Mouse (Mus musculus) liver, adult 2 months (tissue): Measurements from ENCODE around the gene Adgrg2. TPM values are rescaled to one million over a fixed set of nuclear protein-coding genes. Genes with fewer than 3 reads are reported as not detected.

Source experiments
- DNase-seq: peaks from one replicate; pipeline ENCODE4 v3.0.0-alpha.2; 2011; ENCODE audit warnings: low read depth, low spot score; ENCODE audit errors: extremely low read depth
- H3K27ac ChIP-seq: fragments of 200-500 bp; replicated peaks from 2 replicates; pipeline ENCODE4 v1.5.1; 2012; ENCODE audit warnings: low read depth, mild to moderate bottlenecking, control low read depth, inconsistent platforms, low read length; ENCODE audit not compliant: insufficient read depth
- H3K27me3 ChIP-seq: fragments of 200-500 bp; 2 replicates; pipeline ENCODE4 v1.6.1; 2012; ENCODE audit warnings: mild to moderate bottlenecking, moderate library complexity, low read length, inconsistent platforms; ENCODE audit not compliant: control insufficient read depth, insufficient read depth
- H3K36me3 ChIP-seq: fragments of 200-500 bp; 2 replicates; pipeline ENCODE4 v1.6.1; 2012; ENCODE audit warnings: low read length, inconsistent platforms; ENCODE audit not compliant: control insufficient read depth, insufficient read depth
- H3K4me1 ChIP-seq: fragments of 200-500 bp; 2 replicates; pipeline ENCODE4 v1.6.1; 2011; ENCODE audit warnings: low read length; ENCODE audit not compliant: control insufficient read depth, insufficient read depth
- H3K4me3 ChIP-seq: fragments of 200-500 bp; 2 replicates; pipeline ENCODE4 v1.5.1; 2011; ENCODE audit warnings: low read depth, mild to moderate bottlenecking, control low read depth, low read length, moderate library complexity; ENCODE audit not compliant: insufficient read depth
- H3K79me2 ChIP-seq: fragments of 200-500 bp; 2 replicates; pipeline ENCODE4 v1.6.1; 2012; ENCODE audit warnings: inconsistent platforms, mild to moderate bottlenecking, low read length, moderate library complexity; ENCODE audit not compliant: control insufficient read depth, insufficient read depth
- H3K9ac ChIP-seq: fragments of 200-500 bp; 2 replicates; pipeline ENCODE4 v1.6.1; 2012; ENCODE audit warnings: low read depth, mild to moderate bottlenecking, control low read depth, inconsistent platforms, low read length
- CTCF ChIP-seq: fragments of 200-500 bp; IDR thresholded peaks from 2 replicates; pipeline ENCODE4 v1.5.1; 2011; ENCODE audit warnings: low read depth, low read length, control low read depth
- POLR2A ChIP-seq: fragments of 200-500 bp; IDR thresholded peaks from 2 replicates; pipeline ENCODE4 v1.6.1; 2011; ENCODE audit warnings: low read length, control low read depth; ENCODE audit not compliant: insufficient read depth; ENCODE audit errors: extremely low read depth
- WGBS: fragments of 180-500 bp; shearing (Covaris S2); methylation state at CpG from one replicate; pipeline ENCODE4 v1.1.7; 2018; 5-methylcytosine and 5-hydroxymethylcytosine counted together
- polyA plus RNA-seq: library from polyadenylated mRNA; depleted of rRNA; stranded (reverse); fragments of >200 nt; gene quantifications from 2 replicates; pipeline ENCODE4 v1.2.3, GENCODE M21; 2012
- total RNA-seq: library from RNA; depleted of rRNA; stranded (reverse); fragments of >200 nt; gene quantifications from 2 replicates; pipeline ENCODE4 v1.2.3, GENCODE M21; 2014

Adgrg2 gene
- total and polyA plus RNA-seq, 2 experiments: 0.09 to 0.55 TPM

DNA sequence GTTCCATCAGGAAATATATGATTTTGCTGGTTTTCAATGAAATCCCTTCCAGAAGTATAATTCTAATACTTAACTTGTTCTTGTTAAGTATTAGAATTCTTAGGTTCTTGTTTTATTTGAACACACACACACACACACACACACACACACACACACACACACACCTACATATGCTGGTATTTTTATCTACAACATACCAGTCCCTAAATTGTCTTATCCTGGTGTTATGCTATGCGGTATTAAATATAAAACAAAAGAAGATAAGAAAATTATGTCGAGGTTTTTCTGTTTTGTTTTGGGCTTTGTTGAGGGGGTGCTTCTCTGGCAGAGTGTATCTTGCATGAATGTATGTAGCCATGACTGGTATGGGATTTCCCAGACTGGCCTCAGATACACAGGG lies 99.3 kb downstream of the Adgrg2 start:
- TF ChIP-seq POLR2A: no peak
- no peak for TF ChIP-seq CTCF
- H3K27me3 ChIP-seq: no peaks in the 10 kb centered on the region
- no peak overlapping the region for H3K27ac ChIP-seq
- H3K79me2 ChIP-seq: no peaks in the 10 kb centered on the region
- no peaks in the 10 kb centered on the region for H3K4me1 ChIP-seq
- no peaks in the 10 kb centered on the region for H3K36me3 ChIP-seq
- H3K9ac ChIP-seq: no peak overlapping the region
- no peak overlapping the region for H3K4me3 ChIP-seq
- 79% methylated on average over 2 of the region's 2 CpGs for WGBS
- DNase-seq: no peak

GRCm38 (mm10) chrX:160494333-160494732 lies 103.8 kb downstream of the Adgrg2 start:
- no peak for DNase-seq
- Histone ChIP-seq H3K9ac (no peak overlapping the region), H3K36me3 (no peaks in the 10 kb centered on the region), H3K4me1 (no peaks in the 10 kb centered on the region), H3K4me3 (no peak overlapping the region), H3K27ac (no peak overlapping the region), H3K27me3 (no peaks in the 10 kb centered on the region), H3K79me2 (no peaks in the 10 kb centered on the region)
- WGBS: 71% methylated on average over 2 of the region's 3 CpGs
- TF ChIP-seq CTCF (no peak), POLR2A (no peak)

GRCm38 (mm10) chrX:160494921-160495320 lies 104.4 kb downstream of the Adgrg2 start:
- H3K36me3 ChIP-seq: no peaks in the 10 kb centered on the region
- 84% methylated on average over 6 of the region's 6 CpGs for WGBS
- H3K27me3 ChIP-seq: no peaks in the 10 kb centered on the region
- H3K4me3 ChIP-seq: no peak overlapping the region
- H3K4me1 ChIP-seq: no peaks in the 10 kb centered on the region
- no peak for DNase-seq
- no peaks in the 10 kb centered on the region for H3K79me2 ChIP-seq
- no peak overlapping the region for H3K27ac ChIP-seq
- no peak overlapping the region for H3K9ac ChIP-seq
- TF ChIP-seq CTCF (no peak), POLR2A (no peak)

GRCm38 (mm10) chrX:160496473-160496872 lies 106.0 kb downstream of the Adgrg2 start:
- 74% methylated on average over 5 of the region's 5 CpGs for WGBS
- Histone ChIP-seq H3K36me3 (no peaks in the 10 kb centered on the region), H3K79me2 (no peaks in the 10 kb centered on the region), H3K4me3 (no peak overlapping the region), H3K4me1 (no peaks in the 10 kb centered on the region), H3K27ac (no peak overlapping the region), H3K9ac (no peak overlapping the region), H3K27me3 (no peaks in the 10 kb centered on the region)
- no peak for TF ChIP-seq POLR2A
- TF ChIP-seq CTCF: no peak
- no peak for DNase-seq

DNA sequence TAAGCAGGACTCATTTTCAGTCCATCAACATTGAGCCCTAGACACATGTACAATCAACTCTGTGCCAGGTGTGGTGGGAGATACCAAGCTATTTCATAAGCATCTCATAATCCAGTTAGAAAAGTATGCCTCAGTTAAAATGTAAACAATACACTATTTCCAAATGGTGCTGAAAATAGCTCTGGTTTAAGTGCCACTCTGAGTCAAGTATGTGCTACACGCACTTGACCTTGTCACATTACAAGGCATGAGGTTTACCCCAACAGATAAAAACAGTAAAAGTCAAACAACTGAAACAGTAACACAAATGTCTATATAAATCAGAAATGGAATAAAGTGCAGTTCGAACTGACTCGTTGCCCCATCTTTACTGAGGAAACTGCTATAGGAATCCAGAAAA lies 110.6 kb downstream of the Adgrg2 start:
- H3K27ac ChIP-seq: no peak overlapping the region
- TF ChIP-seq POLR2A: no peak
- no peak for TF ChIP-seq CTCF
- no peak overlapping the region for H3K4me3 ChIP-seq
- H3K36me3 ChIP-seq: no peaks in the 10 kb centered on the region
- 90% methylated on average over 3 of the region's 3 CpGs for WGBS
- no peaks in the 10 kb centered on the region for H3K27me3 ChIP-seq
- H3K79me2 ChIP-seq: 0 out of 2 replicates have a peak, but pooled peaks cover 3% of the 10 kb centered on the region
- peaks cover 3% of the 10 kb centered on the region; the same call in 1 of the 2 replicates for H3K4me1 ChIP-seq
- no peak for DNase-seq
- no peak overlapping the region for H3K9ac ChIP-seq

DNA sequence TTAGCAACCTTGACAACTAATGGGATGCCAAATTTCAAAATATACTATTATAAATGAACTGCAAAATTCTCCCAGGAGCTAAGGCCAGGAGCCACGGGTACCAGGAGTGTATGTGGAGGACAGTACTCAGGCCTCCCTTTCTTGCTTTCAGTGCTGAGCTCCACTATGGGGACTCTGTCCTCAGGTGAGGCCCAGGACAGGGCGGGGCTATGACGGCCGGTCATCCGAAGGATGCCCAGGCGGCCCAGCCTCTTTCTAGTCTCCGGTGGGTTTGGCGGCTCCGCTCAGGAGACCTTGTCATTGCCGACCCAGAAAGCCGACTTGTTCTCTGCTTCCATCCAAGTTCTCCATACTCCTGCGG lies 111.2 kb downstream of the Adgrg2 start:
- 0 out of 2 replicates have a peak, but pooled peaks cover 3% of the 10 kb centered on the region for H3K79me2 ChIP-seq
- H3K4me3 ChIP-seq: peak overlapping the region; percentile 92
- peak overlapping the region; percentile 34; the same call in 1 of the 2 replicates for H3K27ac ChIP-seq
- DNase-seq: no peak
- under 1% methylated on average over 12 of the region's 12 CpGs for WGBS
- H3K27me3 ChIP-seq: no peaks in the 10 kb centered on the region
- H3K4me1 ChIP-seq: peaks cover 3% of the 10 kb centered on the region; the same call in 1 of the 2 replicates
- no peak for TF ChIP-seq CTCF
- TF ChIP-seq POLR2A: no peak
- no peak overlapping the region for H3K9ac ChIP-seq
- H3K36me3 ChIP-seq: no peaks in the 10 kb centered on the region
